Mouse (Mus musculus) embryonic facial prominence, embryonic 11.5 days (tissue): ENCODE measurements around the gene Igfals. TPM values are rescaled to one million over a fixed set of nuclear protein-coding genes. Genes with fewer than 3 reads are reported as not detected.
A peak's percentile ranks its signal among the peaks of the same experiment; 100 is the strongest.

Experiments
- ATAC-seq: fragments of 200-750 bp; cut with Nextera tagmentation; replicated peaks from 2 replicates; pipeline ENCODE4 v1.8.0; 2017; ENCODE audit warnings: low read depth; ENCODE audit not compliant: insufficient number of reproducible peaks, low FRiP score, low TSS enrichment
- DNase-seq: peaks from one replicate; pipeline ENCODE4 v3.0.0-alpha.2; 2015; ENCODE audit warnings: low spot score
- H3K27ac ChIP-seq: fragments of 300-500 bp; sonication (generic); replicated peaks from 2 replicates; pipeline ENCODE4 v1.5.1; 2014; ENCODE audit warnings: mild to moderate bottlenecking, low read depth, low read length, control low read depth
- H3K27me3 ChIP-seq: fragments of 300-500 bp; sonication (generic); 2 replicates; pipeline ENCODE4 v1.6.1; 2014; ENCODE audit warnings: mild to moderate bottlenecking, low read length, moderate library complexity, mixed read lengths; ENCODE audit not compliant: control insufficient read depth, insufficient read depth
- H3K36me3 ChIP-seq: fragments of 300-500 bp; sonication (generic); replicated peaks from 2 replicates; pipeline ENCODE4 v1.6.1; 2014; ENCODE audit warnings: low read depth, mild to moderate bottlenecking, low read length, moderate library complexity, mixed read lengths; ENCODE audit not compliant: control insufficient read depth, insufficient read depth
- H3K4me1 ChIP-seq: fragments of 300-500 bp; sonication (generic); 2 replicates; pipeline ENCODE4 v1.6.1; 2014; ENCODE audit warnings: low read length, mixed read lengths; ENCODE audit not compliant: control insufficient read depth, insufficient read depth
- H3K4me2 ChIP-seq: fragments of 300-500 bp; sonication (generic); 2 replicates; pipeline ENCODE4 v1.6.1; 2014; ENCODE audit warnings: low read depth, mild to moderate bottlenecking, control low read depth, low read length, moderate library complexity
- H3K4me3 ChIP-seq: fragments of 300-500 bp; sonication (generic); 2 replicates; pipeline ENCODE4 v1.5.1; 2014; ENCODE audit warnings: low read depth, low read length, control low read depth
- H3K9ac ChIP-seq: fragments of 300-500 bp; sonication (generic); replicated peaks from 2 replicates; pipeline ENCODE4 v1.6.1; 2014; ENCODE audit warnings: mild to moderate bottlenecking, control low read depth, low read length
- H3K9me3 ChIP-seq: fragments of 300-500 bp; sonication (generic); replicated peaks from 2 replicates; pipeline ENCODE4 v1.6.1; 2016; ENCODE audit warnings: mild to moderate bottlenecking, low read length, inconsistent platforms, mixed read lengths; ENCODE audit not compliant: control insufficient read depth
- WGBS: fragments of 180-500 bp; shearing (Covaris S2); extraction: QIAGEN DNeasy Blood & Tissue Kit; methylation state at CpG from one replicate; pipeline ENCODE4 v1.1.7; 2014; 5-methylcytosine and 5-hydroxymethylcytosine counted together
- polyA plus RNA-seq: library from polyadenylated mRNA; unstranded; fragments of >200 nt; fragmentation: Nextera tagmentation; extraction: Ambion mirVana; gene quantifications from 2 replicates; pipeline ENCODE4 v1.2.1, GENCODE M21; 2014

Igfals gene
- polyA plus RNA-seq, 1 experiment from 2014 or later, result 0.14 TPM

DNA sequence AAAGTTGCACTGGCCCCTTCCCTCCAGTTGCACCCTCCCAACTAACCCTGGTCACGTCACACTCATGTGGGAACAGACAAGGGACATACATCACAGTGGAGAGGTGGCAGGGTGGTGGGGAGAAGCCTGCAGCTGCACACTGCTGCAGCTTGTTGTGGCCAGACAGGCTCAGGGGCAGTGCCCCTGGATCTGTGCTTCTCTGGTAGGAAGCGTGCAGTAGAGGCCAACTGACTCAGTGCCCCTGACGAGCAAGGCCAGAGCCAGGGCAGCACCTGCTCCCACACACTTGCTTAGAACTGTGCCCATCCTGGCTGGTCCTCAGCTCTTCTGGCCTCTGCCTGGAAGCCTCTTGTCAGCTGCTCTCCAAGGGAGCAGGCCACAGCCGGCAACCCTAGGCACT lies 31.8 kb downstream of the Igfals start:
- Histone ChIP-seq H3K4me2 (no peak overlapping the region; the same call in 1 of the 2 replicates), H3K27ac (no peak overlapping the region), H3K4me1 (peaks cover 9% of the 10 kb centered on the region), H3K9me3 (no peaks in the 10 kb centered on the region), H3K36me3 (peaks cover 26% of the 10 kb centered on the region), H3K4me3 (peak overlapping the region; percentile 89; the same call in 1 of the 2 replicates), H3K27me3 (no peaks in the 10 kb centered on the region), H3K9ac (no peak overlapping the region)
- DNase-seq (no peak), ATAC-seq (no peak)
- WGBS, result 86% methylated on average over 4 of the region's 4 CpGs

- no peak overlapping the region for H3K4me2 ChIP-seq
- no peak for DNase-seq
- peaks cover 32% of the 10 kb centered on the region for H3K36me3 ChIP-seq
- 84% methylated on average over 4 of the region's 4 CpGs for WGBS
- ATAC-seq, result no peak
- H3K4me3 ChIP-seq, result no peak overlapping the region
- H3K27me3 ChIP-seq, result no peaks in the 10 kb centered on the region
- H3K9ac ChIP-seq, result no peak overlapping the region
- H3K27ac ChIP-seq, result no peak overlapping the region
- peaks cover 9% of the 10 kb centered on the region for H3K4me1 ChIP-seq
- no peaks in the 10 kb centered on the region for H3K9me3 ChIP-seq
Observed at GRCm38 (mm10) chr17:24898041-24898854, 32.5 kb downstream of the Igfals start.

GRCm38 (mm10) chr17:24899153-24899552 lies 33.4 kb downstream of the Igfals start:
- Histone ChIP-seq H3K27me3 (no peaks in the 10 kb centered on the region), H3K9ac (no peak overlapping the region), H3K4me2 (no peak overlapping the region), H3K36me3 (peaks cover 33% of the 10 kb centered on the region), H3K4me3 (no peak overlapping the region), H3K9me3 (no peaks in the 10 kb centered on the region), H3K27ac (no peak overlapping the region), H3K4me1 (peaks cover 7% of the 10 kb centered on the region)
- DNase-seq (no peak), ATAC-seq (no peak)
- 85% methylated on average over 5 of the region's 5 CpGs for WGBS

DNA sequence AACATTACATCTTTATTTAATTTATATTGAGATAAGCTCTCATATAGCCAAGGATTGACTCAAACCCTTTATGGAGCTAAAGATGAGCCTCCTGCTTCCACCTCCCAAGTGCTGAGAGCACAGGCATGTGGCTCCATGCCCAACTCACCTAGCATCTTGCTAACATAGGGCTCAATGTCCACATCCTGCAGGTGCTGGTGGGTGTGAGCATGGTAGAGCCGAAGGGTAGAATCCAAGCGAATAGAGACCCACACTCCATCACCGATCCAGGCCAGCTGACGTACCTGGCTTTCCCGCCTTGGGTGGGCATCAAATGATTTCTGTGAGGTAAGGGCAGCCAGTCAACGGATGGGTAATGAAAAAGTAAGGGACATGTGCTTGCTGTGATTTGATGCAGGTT lies 34.2 kb downstream of the Igfals start:
- Histone ChIP-seq H3K4me1 (peaks cover 6% of the 10 kb centered on the region), H3K27me3 (no peaks in the 10 kb centered on the region), H3K27ac (no peak overlapping the region), H3K9ac (no peak overlapping the region), H3K4me3 (no peak overlapping the region), H3K4me2 (no peak overlapping the region), H3K36me3 (peaks cover 36% of the 10 kb centered on the region), H3K9me3 (no peaks in the 10 kb centered on the region)
- ATAC-seq (no peak), DNase-seq (no peak)
- WGBS, result 95% methylated on average over 6 of the region's 6 CpGs

DNA sequence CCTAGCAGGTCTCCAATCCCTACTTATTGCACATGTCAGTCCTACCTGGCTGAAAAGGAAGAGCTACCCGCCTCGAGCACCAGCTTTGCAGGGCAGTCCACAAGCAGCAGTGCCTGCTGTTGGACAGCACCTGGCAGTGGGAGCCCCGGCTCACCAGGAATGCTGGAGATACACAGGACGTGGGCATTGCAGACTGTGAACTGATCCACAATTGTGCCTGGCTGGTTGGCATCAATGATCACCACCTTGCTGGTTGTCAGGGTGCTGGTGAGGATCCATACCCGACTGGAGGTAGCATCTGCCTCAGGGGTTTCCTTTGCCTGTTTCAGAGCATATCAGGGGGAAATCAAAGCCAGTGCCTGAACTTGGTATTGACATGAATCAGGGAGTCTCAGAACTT lies 36.3 kb downstream of the Igfals start:
- peaks cover 2% of the 10 kb centered on the region; the same call in 1 of the 2 replicates for H3K4me1 ChIP-seq
- ATAC-seq, result no peak
- peaks cover 36% of the 10 kb centered on the region for H3K36me3 ChIP-seq
- H3K27me3 ChIP-seq, result no peaks in the 10 kb centered on the region
- H3K4me2 ChIP-seq, result no peak overlapping the region
- 91% methylated on average over 5 of the region's 5 CpGs for WGBS
- no peaks in the 10 kb centered on the region for H3K9me3 ChIP-seq
- H3K27ac ChIP-seq, result no peak overlapping the region
- DNase-seq, result no peak
- H3K4me3 ChIP-seq, result no peak overlapping the region
- H3K9ac ChIP-seq, result no peak overlapping the region

DNA sequence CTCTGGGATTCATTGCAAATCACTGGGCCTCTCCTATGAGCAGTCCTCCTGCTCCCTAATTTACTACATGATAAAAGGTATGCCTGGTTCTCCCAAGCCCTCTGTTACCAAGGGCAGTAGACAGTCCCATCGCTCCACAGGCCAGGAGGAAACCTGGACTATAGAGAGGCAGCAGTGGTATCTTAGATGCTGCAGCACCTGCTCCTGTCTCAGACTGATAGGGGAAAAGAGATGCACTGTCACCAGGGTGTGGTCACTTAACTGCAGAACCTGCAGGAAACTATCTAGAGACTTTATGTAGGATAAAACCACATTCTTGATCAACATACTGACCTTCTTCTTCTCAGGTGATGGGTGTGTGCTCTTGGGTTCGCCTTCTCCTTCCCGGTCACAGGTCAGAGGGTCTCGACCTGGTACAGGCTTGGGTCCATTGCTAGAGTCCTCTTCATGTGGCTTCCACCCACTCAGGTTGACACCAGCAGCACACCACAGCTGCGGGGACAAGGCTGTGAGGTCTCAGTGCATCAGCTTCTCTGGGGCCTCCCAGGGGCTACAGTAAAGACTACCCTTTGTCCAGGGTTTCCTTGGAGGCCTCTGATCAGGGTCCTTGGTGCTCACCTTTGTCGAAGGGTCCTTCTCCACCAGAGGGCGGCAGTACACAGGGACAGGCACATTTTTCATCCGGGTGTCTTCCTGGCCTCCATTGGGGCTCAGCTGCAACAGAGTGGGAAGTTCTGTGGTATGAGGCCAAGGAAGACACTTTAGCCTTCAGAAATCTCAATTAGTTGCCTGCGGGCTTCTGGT lies 37.1 kb downstream of the Igfals start:
- H3K36me3 ChIP-seq, result peaks cover 34% of the 10 kb centered on the region
- no peaks in the 10 kb centered on the region for H3K4me1 ChIP-seq
- H3K27ac ChIP-seq, result no peak overlapping the region
- H3K4me3 ChIP-seq, result no peak overlapping the region
- ATAC-seq, result no peak
- H3K4me2 ChIP-seq, result no peak overlapping the region
- H3K27me3 ChIP-seq, result no peaks in the 10 kb centered on the region
- no peak overlapping the region for H3K9ac ChIP-seq
- H3K9me3 ChIP-seq, result no peaks in the 10 kb centered on the region
- DNase-seq, result peak; percentile 12
- 69% methylated on average over 9 of the region's 9 CpGs for WGBS

GRCm38 (mm10) chr17:24903767-24904166 lies 38.0 kb downstream of the Igfals start:
- no peak overlapping the region for H3K4me2 ChIP-seq
- H3K4me1 ChIP-seq, result no peaks in the 10 kb centered on the region
- no peak overlapping the region for H3K9ac ChIP-seq
- H3K27me3 ChIP-seq, result no peaks in the 10 kb centered on the region
- DNase-seq (no peak), ATAC-seq (no peak)
- no peak overlapping the region for H3K4me3 ChIP-seq
- peaks cover 30% of the 10 kb centered on the region for H3K36me3 ChIP-seq
- WGBS, result 93% methylated on average over 9 of the region's 9 CpGs
- H3K27ac ChIP-seq, result no peak overlapping the region
- no peaks in the 10 kb centered on the region for H3K9me3 ChIP-seq

DNA sequence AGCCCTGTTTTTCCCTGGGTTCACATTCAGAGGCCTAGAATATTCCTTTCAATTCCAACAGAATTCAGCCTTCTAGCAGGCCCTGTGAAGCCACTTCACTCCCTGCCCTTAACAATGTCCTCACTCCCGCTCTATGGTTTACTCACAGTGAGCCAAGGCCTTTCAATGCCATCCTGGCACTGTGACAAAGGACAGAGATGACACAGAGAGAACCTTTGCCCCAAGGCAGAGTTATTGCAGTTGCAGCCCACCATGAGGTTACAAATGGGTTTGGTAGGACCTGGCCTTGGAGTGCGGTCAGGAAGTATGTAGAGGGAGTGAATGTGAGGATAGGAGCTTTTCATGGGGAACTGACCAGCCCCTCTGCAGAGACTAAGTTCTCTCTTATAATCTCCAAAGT lies 41.8 kb downstream of the Igfals start:
- Histone ChIP-seq H3K4me2 (no peak overlapping the region), H3K9me3 (no peaks in the 10 kb centered on the region), H3K4me3 (no peak overlapping the region), H3K4me1 (no peaks in the 10 kb centered on the region), H3K27ac (no peak overlapping the region), H3K9ac (no peak overlapping the region), H3K27me3 (no peaks in the 10 kb centered on the region), H3K36me3 (peaks cover 11% of the 10 kb centered on the region)
- 95% methylated on average over 2 of the region's 2 CpGs for WGBS
- ATAC-seq (no peak), DNase-seq (no peak)
